Mouse (Mus musculus): ENCODE measurements around the gene Mterf1a.
"Not testable (repeated sequence)": the region's sequence is repeated elsewhere in the genome, so short reads cannot be mapped to it uniquely, and the experiment has no call there.

DNA sequence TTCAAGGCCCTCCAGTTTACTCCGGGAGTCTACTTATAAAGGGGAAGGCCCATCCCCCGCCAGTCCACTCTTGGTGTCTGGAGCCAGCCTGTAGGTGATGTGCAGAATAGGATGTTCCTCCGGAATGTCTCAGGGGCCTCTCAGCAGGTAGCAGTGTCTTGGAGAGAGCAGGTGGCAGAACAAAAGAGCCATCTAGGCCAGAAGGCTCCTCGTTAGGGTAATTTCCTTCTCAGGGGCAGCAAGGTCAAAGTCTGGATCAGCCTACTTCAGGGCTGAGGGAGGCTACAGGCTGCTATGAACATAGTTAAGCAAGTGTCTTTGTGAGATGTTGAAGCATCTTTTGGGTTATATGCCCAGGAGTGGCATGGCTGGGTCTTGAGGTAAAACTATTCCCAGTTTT is 49.4 kb upstream of the Mterf1a start:
- not testable (repeated sequence) for TF ChIP-seq POLR2A (IDR thresholded peaks at IDR 0.05; ENCODE audit: low read depth, low read length); CTCF (IDR thresholded peaks at IDR 0.05; ENCODE audit: extremely low read depth, insufficient read depth, insufficient read length, insufficient replicate concordance)
